Mouse (Mus musculus) ES-E14 (cell line): ENCODE data around the gene Rabgap1l.

Experiments
- CHD2 ChIP-seq: IDR thresholded peaks from 2 replicates; pipeline ENCODE4 v1.6.1; 2014; ENCODE audit warnings: mild to moderate bottlenecking, low read depth, low read length, inconsistent platforms
- MAFK ChIP-seq: IDR thresholded peaks from 2 replicates; pipeline ENCODE4 v1.6.1; 2014; ENCODE audit warnings: mild to moderate bottlenecking, low read depth, low read length, inconsistent platforms; ENCODE audit not compliant: insufficient read depth
- ZC3H11A ChIP-seq: IDR thresholded peaks from 2 replicates; pipeline ENCODE4 v1.6.1; 2012; ENCODE audit warnings: low read depth, mild to moderate bottlenecking, inconsistent platforms, low read length, borderline replicate concordance
- ZNF384 ChIP-seq: IDR thresholded peaks from 2 replicates; pipeline ENCODE4 v1.6.1; 2012; ENCODE audit warnings: low read depth, low read length, inconsistent platforms

GRCm38 (mm10) chr1:160534571-160535335 is 258.3 kb downstream of the Rabgap1l start:
- TF ChIP-seq MAFK = no peak
- no peak for TF ChIP-seq ZC3H11A
- no peak for TF ChIP-seq ZNF384
- no peak for TF ChIP-seq CHD2
